Mouse (Mus musculus) duodenum, adult 2 months (tissue): ENCODE data around the gene Lpin3. TPM values are rescaled to one million over a fixed set of nuclear protein-coding genes. Genes with fewer than 3 reads are reported as not detected.

Source experiments
- polyA plus RNA-seq: library from polyadenylated mRNA; depleted of rRNA; stranded (reverse); fragments of >200 nt; gene quantifications from 2 replicates; pipeline ENCODE4 v1.2.3, GENCODE M21; 2012; ENCODE audit warnings: low replicate concordance; rRNA removed

Gene Lpin3
- polyA plus RNA-seq: 23.4 and 33.2 TPM in 2 replicates

DNA sequence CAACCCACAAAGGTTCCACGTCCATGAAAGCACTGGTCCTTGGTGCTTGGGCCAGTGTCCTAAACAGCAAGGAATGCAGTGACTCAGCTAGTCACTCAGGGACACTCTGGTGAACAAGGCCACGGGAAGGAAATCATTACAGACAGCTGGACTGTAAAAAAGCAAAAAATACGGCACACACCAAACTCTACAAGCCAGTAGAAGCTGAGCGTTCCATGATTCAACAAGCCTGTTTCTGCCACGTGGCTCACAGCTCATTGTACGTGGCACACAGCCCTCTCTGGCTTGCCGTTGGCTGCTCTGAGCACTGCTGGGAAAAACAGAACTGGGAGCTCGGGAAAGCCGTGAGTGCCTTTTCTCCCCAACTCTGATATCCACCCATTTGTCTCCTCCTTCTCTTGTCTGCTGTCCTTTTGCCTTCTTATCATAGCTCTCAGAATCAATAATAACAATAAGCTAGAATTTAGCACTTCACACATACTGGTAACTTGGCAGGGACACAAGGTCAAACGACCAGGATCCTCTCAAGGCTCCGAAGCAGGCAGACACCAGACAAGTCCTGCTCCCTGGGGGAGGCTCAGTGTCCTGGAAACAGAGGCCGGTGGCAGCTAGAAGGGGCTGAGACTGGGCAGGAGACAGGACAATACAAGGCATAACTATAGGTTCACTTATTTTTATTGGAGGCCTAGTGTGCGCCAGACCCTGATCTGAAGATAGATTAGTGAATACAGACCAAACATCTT is at the start of gene Lpin3:
TSS of gene Lpin3 (plus strand) at position 218 of the 743 bp plus-strand sequence.

GRCm38 (mm10) chr2:160872890-160873382 is 7.5 kb upstream of the Lpin3 start, which contains the start of gene Zhx3:
TSS of gene Zhx3 (minus strand) at chr2:160872998.

GRCm38 (mm10) chr2:160912231-160912671 is 31.8 kb downstream of the Lpin3 start, which contains the start of gene Emilin3:
TSS of gene Emilin3 (minus strand) at chr2:160912328.

Other genes starting within 250 kb of the Lpin3 start
- gene Top1, start 234.8 kb upstream of the Lpin3 start, polyA plus RNA-seq: 14.9 and 28.6 TPM in 2 replicates
- 8.1 and 12.0 TPM in 2 replicates for gene Plcg1, start 149.4 kb upstream of the Lpin3 start, polyA plus RNA-seq
- 4.5 and 5.1 TPM in 2 replicates for gene Zhx3, start 7.7 kb upstream of the Lpin3 start, polyA plus RNA-seq
- gene Emilin3, start 31.7 kb downstream of the Lpin3 start, polyA plus RNA-seq: 0.18 and 0.35 TPM in 2 replicates
- gene Chd6, start 228.4 kb downstream of the Lpin3 start, polyA plus RNA-seq: 1.3 and 2.5 TPM in 2 replicates